Mouse (Mus musculus) heart, adult 8-10 months (tissue): ENCODE measurements around the gene Ncoa4. TPM values are rescaled to one million over a fixed set of nuclear protein-coding genes. Genes with fewer than 3 reads are reported as not detected.
A peak's percentile ranks its signal among the peaks of the same experiment; 100 is the strongest.
"Not testable (repeated sequence)": the region's sequence is repeated elsewhere in the genome, so short reads cannot be mapped to it uniquely, and the experiment has no call there.

Experiments
- DNase-seq: peaks from one replicate; pipeline ENCODE4 v3.0.0; 2022; ENCODE audit warnings: low spot score
- total RNA-seq, 4 experiments: library from RNA; stranded (reverse); gene quantifications; 2 replicates each; pipeline ENCODE4 v1.2.4; 2022

The Ncoa4 gene
- total RNA-seq, 4 experiments from 2014 or later = 120 to 145 (median 131) TPM

GRCm38 (mm10) chr14:32193557-32193956 lies 33.9 kb downstream of the Ncoa4 start:
- not testable (repeated sequence) for DNase-seq

GRCm38 (mm10) chr14:32201354-32201753 lies 41.7 kb downstream of the Ncoa4 start:
- no peak for DNase-seq

GRCm38 (mm10) chr14:32201791-32202451 lies 42.3 kb downstream of the Ncoa4 start, which contains the start of the genes Timm23 and Parg:
TSS of gene Timm23 (minus strand) at chr14:32201898.
TSS of gene Parg (plus strand) at chr14:32201949.
- DNase-seq = peak; percentile 89

GRCm38 (mm10) chr14:32226601-32227000 lies 66.9 kb downstream of the Ncoa4 start:
- DNase-seq = peak; percentile 16

GRCm38 (mm10) chr14:32228996-32229395 lies 69.3 kb downstream of the Ncoa4 start:
- peak; percentile 37 for DNase-seq

Other genes starting within 250 kb of the Ncoa4 start
- 10 to 100 TPM; 13.9 to 22.2 (median 18.3) TPM for gene Galnt15, start 130.9 kb upstream of the Ncoa4 start, total RNA-seq
- gene Oxnad1, start 74.5 kb upstream of the Ncoa4 start, total RNA-seq = 10 to 100 TPM; 52.2 to 73.4 (median 56.4) TPM
- 10 to 100 TPM; 73.7 to 91.2 (median 82.8) TPM for gene Dph3, start 74.1 kb upstream of the Ncoa4 start, total RNA-seq
- not detected for gene Msmb, start 17.8 kb upstream of the Ncoa4 start, total RNA-seq
- gene Timm23, start 42.0 kb downstream of the Ncoa4 start, total RNA-seq = 100 to 1,000 TPM; 216 to 235 (median 228) TPM
- gene Parg, start 42.1 kb downstream of the Ncoa4 start, total RNA-seq = 10 to 100 TPM; 15.4 to 21.4 (median 18.0) TPM
- gene Ogdhl, start 162.2 kb downstream of the Ncoa4 start, total RNA-seq = 100 to 1,000 TPM in 1 of 4 experiments, 10 to 100 TPM in 3; 68.9 to 104 (median 88.7) TPM
- not detected for gene 1700024G13Rik, start 228.5 kb downstream of the Ncoa4 start, total RNA-seq